Mouse (Mus musculus) lung, adult 2 months (tissue): ENCODE measurements around the gene Tac2.

Source experiments
- CTCF ChIP-seq: fragments of 200-500 bp; IDR thresholded peaks from 2 replicates; pipeline ENCODE4 v1.5.1; 2011; ENCODE audit warnings: mild to moderate bottlenecking, low read length, control low read depth; ENCODE audit not compliant: insufficient read depth
- POLR2A ChIP-seq: fragments of 200-500 bp; IDR thresholded peaks from 2 replicates; pipeline ENCODE4 v1.6.1; 2011; ENCODE audit warnings: low read depth, mild to moderate bottlenecking, control low read depth, low read length, borderline replicate concordance; ENCODE audit errors: extremely low read depth

DNA sequence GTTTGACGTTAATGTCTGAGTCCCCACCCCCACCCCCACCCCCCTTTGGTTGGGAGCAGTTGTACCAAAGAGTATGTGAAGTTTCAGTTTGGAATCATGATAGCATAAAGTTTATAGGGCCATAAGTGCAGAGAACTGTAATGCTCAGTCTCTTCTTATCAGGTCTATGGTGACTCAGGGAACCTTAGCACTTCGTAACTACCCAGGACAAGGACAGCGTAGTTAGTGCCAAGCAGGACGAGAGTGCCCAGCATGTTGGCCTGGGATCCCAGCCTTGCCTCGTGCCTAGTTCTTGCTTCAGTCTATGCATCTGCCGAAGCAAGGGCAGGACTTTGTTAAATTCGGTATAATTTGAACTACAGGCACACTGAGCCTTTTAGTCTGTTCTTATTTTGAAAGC lies 28.5 kb upstream of the Tac2 start:
- no peak for TF ChIP-seq CTCF
- no peak for TF ChIP-seq POLR2A
